Mouse (Mus musculus) testis, adult 2 months (tissue): ENCODE results near the gene Ccdc85c. TPM values are rescaled to one million over a fixed set of nuclear protein-coding genes. Genes with fewer than 3 reads are reported as not detected.

Experiments used
- H3K27ac ChIP-seq: fragments of 200-500 bp; 2 replicates; pipeline ENCODE4 v1.5.1; 2012; ENCODE audit warnings: low read depth, low read length; ENCODE audit not compliant: control insufficient read depth, insufficient read depth
- H3K27me3 ChIP-seq: fragments of 200-500 bp; 2 replicates; pipeline ENCODE4 v1.6.1; 2012; ENCODE audit warnings: mild to moderate bottlenecking, low read length, moderate library complexity; ENCODE audit not compliant: control insufficient read depth, insufficient read depth
- H3K36me3 ChIP-seq: fragments of 200-500 bp; 2 replicates; pipeline ENCODE4 v1.6.1; 2012; ENCODE audit warnings: mild to moderate bottlenecking, low read length; ENCODE audit not compliant: control insufficient read depth, insufficient read depth
- H3K4me1 ChIP-seq: fragments of 200-500 bp; 2 replicates; pipeline ENCODE4 v1.6.1; 2012; ENCODE audit warnings: low read length; ENCODE audit not compliant: control insufficient read depth, insufficient read depth
- H3K4me3 ChIP-seq: fragments of 200-500 bp; 2 replicates; pipeline ENCODE4 v1.5.1; 2012; ENCODE audit warnings: low read depth, mild to moderate bottlenecking, low read length, moderate library complexity, mixed read lengths; ENCODE audit not compliant: control insufficient read depth
- CTCF ChIP-seq: fragments of 200-500 bp; IDR thresholded peaks from 2 replicates; pipeline ENCODE4 v1.5.1; 2012; ENCODE audit warnings: low read depth, mild to moderate bottlenecking, inconsistent platforms, low read length, moderate library complexity; ENCODE audit not compliant: control insufficient read depth, insufficient read depth, insufficient replicate concordance
- POLR2A ChIP-seq: fragments of 200-500 bp; IDR thresholded peaks from 2 replicates; pipeline ENCODE4 v1.6.1; 2012; ENCODE audit warnings: low read depth, mild to moderate bottlenecking, inconsistent platforms, low read length, moderate library complexity; ENCODE audit not compliant: control insufficient read depth
- polyA plus RNA-seq: library from polyadenylated mRNA; depleted of rRNA; stranded (reverse); fragments of >200 nt; gene quantifications from 2 replicates; pipeline ENCODE4 v1.2.3, GENCODE M21; 2012

Ccdc85c gene
- polyA plus RNA-seq, 1 experiment: 22.6 TPM

GRCm38 (mm10) chr12:108235976-108236555 lies 39.2 kb downstream of the Ccdc85c start:
- no peak overlapping the region for H3K4me3 ChIP-seq
- H3K4me1 ChIP-seq: peaks cover 2% of the 10 kb centered on the region; the same call in 1 of the 2 replicates
- no peaks in the 10 kb centered on the region for H3K36me3 ChIP-seq
- H3K27me3 ChIP-seq: no peaks in the 10 kb centered on the region
- TF ChIP-seq CTCF (no peak), POLR2A (no peak)
- H3K27ac ChIP-seq: no peak overlapping the region

- Histone ChIP-seq H3K36me3 (no peaks in the 10 kb centered on the region), H3K4me3 (no peak overlapping the region), H3K27me3 (no peaks in the 10 kb centered on the region), H3K4me1 (peaks cover 2% of the 10 kb centered on the region; the same call in 1 of the 2 replicates), H3K27ac (no peak overlapping the region)
- no peak for TF ChIP-seq CTCF
- no peak for TF ChIP-seq POLR2A
Observed at GRCm38 (mm10) chr12:108234832-108235602, 40.2 kb downstream of the Ccdc85c start.

GRCm38 (mm10) chr12:108233736-108234135 lies 41.5 kb downstream of the Ccdc85c start:
- TF ChIP-seq CTCF (no peak), POLR2A (no peak)
- H3K4me3 ChIP-seq: no peak overlapping the region
- H3K36me3 ChIP-seq: no peaks in the 10 kb centered on the region
- H3K27ac ChIP-seq: no peak overlapping the region
- H3K27me3 ChIP-seq: no peaks in the 10 kb centered on the region
- H3K4me1 ChIP-seq: peaks cover 2% of the 10 kb centered on the region; the same call in 1 of the 2 replicates

GRCm38 (mm10) chr12:108231901-108232300 lies 43.3 kb downstream of the Ccdc85c start:
- H3K4me1 ChIP-seq: no peaks in the 10 kb centered on the region
- no peaks in the 10 kb centered on the region for H3K36me3 ChIP-seq
- no peak overlapping the region for H3K27ac ChIP-seq
- H3K4me3 ChIP-seq: no peak overlapping the region
- H3K27me3 ChIP-seq: no peaks in the 10 kb centered on the region
- no peak for TF ChIP-seq POLR2A
- no peak for TF ChIP-seq CTCF

GRCm38 (mm10) chr12:108230821-108231794 lies 44.1 kb downstream of the Ccdc85c start:
- TF ChIP-seq CTCF: 0 out of 2 replicates have a peak, but pooled peaks have one; percentile 0
- TF ChIP-seq POLR2A: no peak
- Histone ChIP-seq H3K27ac (no peak overlapping the region), H3K27me3 (no peaks in the 10 kb centered on the region), H3K36me3 (no peaks in the 10 kb centered on the region), H3K4me3 (no peak overlapping the region), H3K4me1 (no peaks in the 10 kb centered on the region)

GRCm38 (mm10) chr12:108230077-108230476 lies 45.1 kb downstream of the Ccdc85c start:
- Histone ChIP-seq H3K36me3 (no peaks in the 10 kb centered on the region), H3K27me3 (no peaks in the 10 kb centered on the region), H3K4me3 (no peak overlapping the region), H3K27ac (no peak overlapping the region), H3K4me1 (no peaks in the 10 kb centered on the region)
- TF ChIP-seq CTCF: no peak
- TF ChIP-seq POLR2A: no peak

- Histone ChIP-seq H3K4me1 (no peaks in the 10 kb centered on the region; the same call in 1 of the 2 replicates), H3K4me3 (no peak overlapping the region), H3K36me3 (no peaks in the 10 kb centered on the region), H3K27me3 (no peaks in the 10 kb centered on the region), H3K27ac (no peak overlapping the region)
- no peak for TF ChIP-seq POLR2A
- TF ChIP-seq CTCF: no peak
Observed at GRCm38 (mm10) chr12:108227527-108227926, 47.7 kb downstream of the Ccdc85c start.
